7 mouse cellular contexts compared by ENCODE assay signal in the genomic region with DNA sequence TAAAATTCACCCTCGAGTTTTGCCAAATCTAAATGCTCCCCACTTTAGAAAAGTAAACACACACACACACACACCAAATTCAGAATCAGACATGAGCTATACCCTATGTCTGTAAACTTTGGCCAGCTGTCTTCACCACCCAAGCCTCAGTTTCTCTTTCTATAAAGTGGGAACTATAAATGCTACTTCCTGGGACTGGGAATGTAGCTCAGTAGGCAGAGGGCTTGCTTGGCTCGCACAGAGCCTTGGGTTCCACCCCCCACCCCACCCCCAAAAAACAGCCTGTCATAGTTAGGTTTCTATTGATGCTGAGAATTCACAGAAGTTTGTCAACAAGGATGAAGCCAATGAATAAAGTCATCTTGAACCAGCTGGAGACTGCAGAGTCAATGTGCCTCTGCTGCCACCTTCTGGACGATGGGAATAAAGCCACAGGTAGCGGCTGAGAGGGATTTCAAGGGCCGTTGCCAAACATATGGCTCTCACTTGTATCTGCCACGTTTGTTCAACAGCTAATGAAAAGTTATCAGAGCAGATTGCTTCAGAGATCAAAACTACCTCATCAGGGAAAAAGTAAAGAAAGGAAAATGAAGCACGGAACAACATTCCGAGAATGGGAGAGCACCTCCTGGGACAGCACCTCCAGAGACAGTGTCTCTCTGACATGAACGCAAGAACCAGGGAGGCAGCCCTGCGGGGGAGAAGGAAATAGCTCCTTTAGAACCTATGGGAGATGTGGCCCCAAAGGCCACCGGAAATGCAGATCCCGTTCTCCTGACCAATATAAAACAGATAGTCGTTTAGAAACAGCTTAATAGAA. TPM values are rescaled to one million over a fixed set of nuclear protein-coding genes. Genes with fewer than 3 reads are reported as not detected.
DNase-seq lines count a peak whose midpoint lies in the region; ATAC-seq lines count a peak whose summit lies in the region.

No protein-coding gene starts in this region.

- no peaks in the 10 kb centered on the region for H3K27me3 ChIP-seq in midbrain, embryonic 11.5 days (ENCODE audit: control insufficient read depth, insufficient read depth, low read length)

- H3K36me3 ChIP-seq in midbrain, embryonic 11.5 days (ENCODE audit: control insufficient read depth, insufficient read depth, low read length), result no peaks in the 10 kb centered on the region

- 27% methylated on average over 13 of the region's 13 CpGs for WGBS in midbrain, embryonic 11.5 days

- no peaks in the 10 kb centered on the region for H3K9me3 ChIP-seq in midbrain, embryonic 11.5 days (ENCODE audit: control insufficient read depth, low read length)

- H3K4me1 ChIP-seq in midbrain, embryonic 11.5 days (ENCODE audit: control insufficient read depth, insufficient read depth, low read length), result 0 out of 2 replicates have a peak, but pooled peaks cover 2% of the 10 kb centered on the region

- H3K4me2 ChIP-seq in midbrain, embryonic 11.5 days, result no peak overlapping the region

- DNase-seq in cerebellum, postnatal 14 days, result peak; percentile 92 to 94
- DNase-seq in gastrocnemius, adult 18-20 months (ENCODE audit: low spot score), result peak; percentile 89
- DNase-seq in left cerebral cortex, adult 9 months (ENCODE audit: low spot score in 2 of 2), result peak; percentile 14 to 85
- peak; percentile 93 for DNase-seq in midbrain, embryonic 11.5 days (ENCODE audit: low spot score, missing footprints)
- peak; percentile 31 for DNase-seq in spleen, adult 12 weeks (ENCODE audit: low spot score)

- H3K27ac ChIP-seq in midbrain, embryonic 11.5 days (ENCODE audit: low read depth, low read length), result no peak overlapping the region

- no peak overlapping the region for H3K9ac ChIP-seq in midbrain, embryonic 11.5 days (ENCODE audit: low read length)

- no peak overlapping the region for H3K4me3 ChIP-seq in midbrain, embryonic 11.5 days (ENCODE audit: low read depth, low read length)

- peak; percentile 49 for ATAC-seq in activated CD4-positive, CD25-positive, alpha-beta regulatory T cell, adult 4 months
- ATAC-seq in inflammation-experienced regulatory T-cells, adult 6 months, result peak; percentile 75
- ATAC-seq in midbrain, embryonic 11.5 days (ENCODE audit: low FRiP score), result 0 out of 2 replicates have a peak, but pooled peaks have one; percentile 46

RNA-seq across cellular contexts. Expression of gene Utp6, which starts 42.3 kb away (rescaled TPM):
- polyA plus RNA-seq in activated CD4-positive, CD25-positive, alpha-beta regulatory T cell, adult 4 months (2017; shearing (Covaris generic)), result 10 to 100 TPM; 37.9 to 38.9 TPM
- total RNA-seq in gastrocnemius, adult 18-20 months (2021), result 10 to 100 TPM; 26.4 to 33.1 TPM
- 10 to 100 TPM; 38.7 to 52.0 (median 40.7) TPM for polyA plus RNA-seq in inflammation-experienced regulatory T-cells, adult 6 months (2017; shearing (Covaris generic))
- polyA plus RNA-seq in midbrain, embryonic 11.5 days (2014; fragmentation: Nextera tagmentation; extraction: Ambion mirVana), result 89.0 and 98.6 TPM in 2 replicates

Comparison
In these comparisons a context has a peak if more than half of its experiments do, and no peak if none do; other contexts are left out.
1. DNase-seq: peak in every context shown above with its lines; median percentile 93 in cerebellum, postnatal 14 days; 93 in midbrain, embryonic 11.5 days; 89 in gastrocnemius, adult 18-20 months; 50 in left cerebral cortex, adult 9 months; 31 in spleen, adult 12 weeks.